Mouse (Mus musculus): ENCODE data around the gene Mag.

- TF ChIP-seq CTCF (IDR thresholded peaks at IDR 0.05; ENCODE audit: control insufficient read depth, insufficient read depth, low read length) (no peak), POLR2A (IDR thresholded peaks at IDR 0.05; ENCODE audit: borderline replicate concordance, control insufficient read depth, low read depth, low read length) (no peak)
Measured at GRCm38 (mm10) chr7:30856078-30856477, 58.6 kb downstream of the Mag start, which contains the start of gene Ffar3.

Measured in bone marrow, adult 2 months (tissue).